Mouse (Mus musculus) retina, postnatal 1 day (tissue): ENCODE data around the gene Ncmap.
"Not testable (repeated sequence)": the region's sequence is repeated elsewhere in the genome, so short reads cannot be mapped to it uniquely, and the experiment has no call there.

Source experiments
- DNase-seq: peaks from one replicate; pipeline ENCODE4 v3.0.0-alpha.2; 2012

Gene Ncmap

DNA sequence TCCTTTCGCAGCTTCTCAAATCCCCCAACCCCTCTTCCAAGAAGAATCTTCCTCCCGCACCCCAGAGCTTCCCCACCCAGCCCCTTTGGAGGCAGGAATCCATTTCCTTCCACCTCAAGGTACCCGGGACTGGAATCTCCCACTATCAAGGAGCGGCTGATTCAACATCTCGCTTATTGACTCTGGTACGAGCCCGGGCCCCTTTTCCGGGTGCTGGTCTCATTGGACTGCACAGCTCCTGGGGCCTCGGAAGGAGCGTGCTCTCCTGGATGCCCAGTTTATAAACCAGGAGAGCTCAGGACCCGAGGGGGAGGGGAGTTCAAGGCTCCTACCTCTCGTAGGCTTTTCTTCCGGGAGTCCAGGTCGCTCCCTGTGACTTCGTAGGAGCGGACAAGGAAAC lies 476 bp downstream of the Ncmap start:
- peak; percentile 6 for DNase-seq

DNA sequence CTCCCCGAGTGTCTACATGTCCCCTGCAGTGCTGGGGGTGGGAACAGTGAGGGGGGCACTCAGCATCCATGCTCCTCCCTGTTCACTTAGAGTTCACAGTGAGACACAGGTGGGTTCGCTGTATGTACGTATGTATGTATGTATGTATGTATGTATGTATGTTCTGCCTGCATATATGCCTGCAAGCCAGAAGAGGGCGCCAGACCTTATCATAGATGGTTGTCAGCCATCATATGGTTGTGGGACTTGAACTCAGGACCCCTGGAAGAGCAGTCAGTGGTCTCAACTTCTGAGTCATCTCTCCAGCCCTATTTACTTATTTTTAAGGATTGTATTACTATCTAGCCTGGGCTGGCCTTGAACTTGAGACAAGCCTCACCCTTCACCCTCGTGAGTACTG lies 1.7 kb downstream of the Ncmap start:
- DNase-seq, result no peak

DNA sequence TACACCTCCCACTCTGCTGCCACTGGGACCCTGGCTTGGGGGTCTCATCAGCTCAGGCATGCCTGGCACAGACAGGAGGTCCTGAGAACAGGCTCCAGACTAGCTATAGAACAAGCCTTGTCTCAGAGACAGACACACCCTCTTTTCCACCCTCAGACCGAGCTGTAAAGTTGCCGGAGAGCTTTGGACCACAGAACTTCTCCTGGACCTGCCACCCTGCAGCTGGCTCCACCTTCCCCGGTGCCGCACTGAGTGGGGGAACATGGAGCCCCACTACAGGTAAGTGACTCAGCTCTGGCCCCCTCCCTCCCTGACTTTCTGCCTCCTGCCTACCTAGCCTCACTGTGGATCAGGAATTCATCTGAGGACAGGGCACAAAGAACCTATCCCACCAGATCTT lies 2.7 kb downstream of the Ncmap start:
- DNase-seq, result no peak

DNA sequence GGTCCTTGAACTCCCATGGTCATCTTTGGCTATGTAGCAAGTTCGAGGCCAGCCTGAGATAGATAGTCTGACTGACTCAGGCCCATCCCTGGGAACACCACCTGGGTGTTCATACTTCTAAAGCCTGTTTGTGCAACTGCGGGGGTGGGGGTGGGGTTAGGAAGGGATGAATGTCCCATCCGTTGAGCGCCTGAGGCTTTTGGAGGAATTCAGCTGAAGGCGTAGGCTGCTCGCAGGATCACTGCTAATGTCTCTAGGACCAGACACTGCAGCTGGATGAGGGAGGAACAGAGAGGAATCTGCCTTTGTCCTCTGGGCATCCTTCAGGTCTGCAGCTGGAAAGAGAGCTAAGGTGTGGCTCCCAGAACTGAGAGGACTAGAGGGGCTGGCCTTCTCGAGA lies 3.4 kb downstream of the Ncmap start:
- DNase-seq, result no peak

DNA sequence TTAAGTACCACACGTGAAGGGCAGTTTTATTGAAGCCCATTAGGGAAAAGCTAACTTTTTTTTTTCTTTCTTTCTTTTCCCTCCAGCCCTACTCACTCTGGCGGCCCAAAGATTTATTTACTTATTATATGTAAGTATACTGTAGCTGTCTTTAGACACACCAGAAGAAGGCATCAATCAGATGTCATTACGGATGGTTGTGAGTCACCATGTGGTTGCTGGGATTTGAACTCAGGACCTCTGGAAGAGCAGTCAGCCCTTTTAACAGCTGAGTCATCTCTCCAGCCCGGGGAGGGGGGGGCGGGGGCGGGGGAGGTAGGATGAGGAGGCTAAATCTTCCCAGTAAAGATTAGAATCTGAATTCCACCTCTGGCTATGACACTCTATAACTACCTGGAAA lies 4.6 kb downstream of the Ncmap start:
- no peak for DNase-seq

DNA sequence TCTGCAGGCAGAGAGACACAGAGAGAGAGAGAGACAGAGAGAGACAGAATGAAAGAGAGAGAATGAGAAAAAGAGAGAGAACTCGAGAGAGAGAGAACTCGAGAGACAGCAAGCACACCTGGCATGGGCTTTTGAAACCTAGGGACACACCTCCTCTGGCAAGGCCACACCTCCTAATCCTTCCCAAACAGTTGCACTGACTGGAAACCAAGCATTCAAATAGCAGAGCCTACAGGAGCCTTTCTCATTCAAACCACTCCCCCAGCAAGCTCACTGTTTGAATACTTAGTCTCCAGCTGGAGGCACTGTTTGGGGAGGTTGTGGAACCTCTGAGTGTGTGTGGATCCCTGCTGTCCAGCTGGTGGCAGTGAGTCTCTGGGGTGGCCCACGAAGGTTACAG lies 5.2 kb downstream of the Ncmap start:
- DNase-seq, result no peak

DNA sequence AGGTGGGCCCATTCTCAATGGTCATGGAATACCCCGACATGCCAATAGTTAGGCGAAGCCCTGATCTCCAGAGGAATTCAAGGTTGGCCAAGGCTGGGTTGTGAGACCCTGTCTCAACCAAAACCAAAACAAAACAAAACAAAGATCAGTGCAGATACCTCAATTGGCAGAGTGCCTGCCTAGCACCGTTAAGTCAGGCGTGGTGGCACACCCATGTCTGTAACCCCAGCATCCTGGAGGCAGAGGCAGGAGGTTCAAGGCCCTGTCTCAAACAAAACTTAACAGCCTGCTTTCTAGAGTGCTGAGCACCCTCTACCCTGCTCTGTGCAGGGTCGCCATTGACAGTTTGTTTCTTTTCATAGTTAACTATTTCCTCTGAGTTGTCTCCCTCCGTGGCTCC lies 7.0 kb downstream of the Ncmap start:
- no peak for DNase-seq

DNA sequence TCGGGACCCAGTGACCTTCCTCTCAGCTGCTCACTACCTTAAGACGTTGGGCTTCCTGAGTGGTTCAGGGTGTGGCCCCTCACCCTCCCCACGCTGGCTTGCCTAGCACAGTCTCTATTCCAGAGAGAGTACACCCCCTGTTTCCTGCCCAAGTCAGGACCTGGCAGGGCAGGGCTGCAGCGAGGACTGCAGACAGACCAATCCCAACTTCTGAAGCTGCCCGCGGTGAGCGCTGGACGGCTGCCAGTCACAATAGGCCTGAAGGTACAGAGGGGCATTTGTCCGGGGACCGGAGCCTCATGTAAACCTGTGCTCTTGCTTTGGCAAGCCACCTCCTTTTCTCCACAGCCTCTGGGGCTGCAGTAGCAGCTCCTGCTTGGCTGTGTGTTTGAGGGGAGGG lies 12.4 kb downstream of the Ncmap start:
- peak; percentile 12 for DNase-seq

DNA sequence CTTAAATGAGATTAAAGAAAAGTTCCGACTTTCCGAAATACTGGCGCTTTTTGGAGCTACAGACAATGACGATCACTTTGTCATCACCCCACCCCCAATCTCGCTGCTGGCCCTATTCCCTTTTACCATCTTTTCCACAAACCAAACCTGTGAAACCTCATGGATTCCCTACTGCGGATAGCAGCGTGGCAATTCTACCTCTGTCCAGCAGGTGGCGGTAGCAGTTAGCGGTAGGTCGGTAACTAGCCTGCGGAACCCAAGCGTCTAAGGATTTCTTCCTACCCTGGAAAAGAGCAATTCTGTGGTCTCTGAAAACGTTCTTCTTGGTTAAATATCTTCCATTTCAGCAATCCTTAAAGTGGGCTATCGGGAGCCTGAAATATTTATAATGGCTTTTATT lies 15.7 kb downstream of the Ncmap start:
- DNase-seq, result peak; percentile 84

DNA sequence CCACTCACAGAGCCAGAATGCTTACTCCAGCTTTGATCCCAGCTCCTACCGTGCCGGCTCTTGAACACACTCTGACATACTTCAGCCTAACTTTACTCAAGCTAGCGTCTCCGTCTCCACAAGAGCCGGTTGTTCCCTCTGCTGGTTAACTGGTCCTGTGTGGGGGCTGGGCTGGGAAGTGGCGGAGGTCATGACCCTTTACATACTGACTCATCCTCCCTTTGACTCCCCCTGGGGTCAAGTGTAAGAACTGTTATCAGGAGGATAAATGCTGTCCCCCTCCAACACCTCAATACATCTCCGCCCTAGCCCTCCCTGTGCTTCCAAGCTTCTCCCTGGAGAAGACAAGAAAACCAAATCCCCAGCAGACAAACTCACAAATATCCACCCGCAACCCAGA lies 16.7 kb downstream of the Ncmap start:
- DNase-seq, result no peak

DNA sequence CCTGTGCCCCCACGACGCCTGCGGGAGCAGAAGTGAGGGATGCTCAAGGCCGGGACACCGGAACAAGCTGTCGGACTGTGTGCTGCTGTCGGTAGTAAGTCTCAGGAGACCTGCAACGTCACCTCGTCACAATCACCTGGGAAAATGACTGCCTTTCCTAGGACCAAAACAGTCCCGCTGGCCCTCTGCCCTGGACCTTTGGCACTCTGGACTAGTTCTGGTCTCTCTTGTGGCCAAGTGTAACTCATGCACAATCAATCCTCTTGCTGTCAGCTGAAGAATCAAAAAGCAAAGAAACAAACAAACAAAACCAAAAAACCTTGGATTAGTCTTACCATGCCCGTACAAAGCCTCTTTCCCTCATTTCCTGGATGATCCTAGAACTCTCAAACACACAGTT lies 20.8 kb downstream of the Ncmap start:
- no peak for DNase-seq

DNA sequence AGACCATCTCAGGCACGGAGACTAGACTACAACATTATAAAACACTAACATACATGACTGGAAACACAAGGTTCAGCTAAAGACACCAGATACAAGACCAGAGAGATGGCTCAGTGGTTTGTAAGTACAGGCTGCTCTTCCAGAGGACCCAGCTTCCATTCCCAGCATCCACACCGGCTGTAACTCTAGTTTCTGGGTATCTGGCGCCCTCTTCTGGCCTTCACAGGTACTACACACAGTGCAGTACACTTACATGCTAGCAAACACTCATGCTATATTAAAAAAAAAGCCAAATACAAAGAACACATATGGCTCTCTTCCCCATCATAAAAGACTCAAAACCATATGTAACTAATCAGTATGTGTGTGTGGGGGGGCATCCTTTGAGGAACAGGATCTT lies 22.6 kb downstream of the Ncmap start:
- no peak for DNase-seq

DNA sequence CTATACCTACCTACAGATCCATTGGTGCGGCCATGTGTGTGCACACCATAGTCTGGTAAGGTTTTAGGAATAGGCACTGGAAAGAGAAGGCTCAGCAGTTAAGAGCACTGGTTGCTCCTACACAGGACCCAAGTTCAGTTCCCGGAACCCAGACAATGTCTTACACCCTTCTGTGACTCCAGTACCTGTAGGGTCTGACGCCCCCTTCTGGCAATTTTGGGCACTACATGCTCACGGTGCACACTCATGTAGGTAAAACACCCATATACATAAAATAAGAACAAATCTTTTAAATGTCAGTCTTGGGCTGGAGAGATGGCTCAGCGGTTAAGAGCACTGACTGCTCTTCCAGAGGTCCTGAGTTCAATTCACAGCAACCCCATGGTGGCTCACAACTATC lies 24.7 kb downstream of the Ncmap start:
- no peak for DNase-seq

DNA sequence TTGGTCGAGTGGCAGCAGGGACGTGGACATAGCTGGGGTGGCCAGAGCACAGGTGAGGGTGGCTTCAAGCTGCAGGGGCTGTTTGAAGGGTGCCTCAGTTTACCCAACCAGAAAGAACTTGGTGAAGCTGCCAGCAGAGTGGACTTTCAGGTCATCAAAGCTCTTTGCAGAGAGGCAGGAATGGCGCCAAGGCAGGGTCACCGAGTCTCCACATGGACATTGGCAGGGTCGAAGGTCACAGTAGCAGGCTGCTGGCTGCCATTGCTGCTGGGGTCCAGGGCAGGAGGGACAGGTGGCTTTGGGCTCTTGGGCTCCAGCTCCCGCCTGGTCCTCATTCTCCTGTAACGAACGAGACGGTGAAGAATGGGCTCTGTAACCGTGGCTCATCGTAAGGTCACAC lies 27.7 kb downstream of the Ncmap start:
- no peak for DNase-seq

DNA sequence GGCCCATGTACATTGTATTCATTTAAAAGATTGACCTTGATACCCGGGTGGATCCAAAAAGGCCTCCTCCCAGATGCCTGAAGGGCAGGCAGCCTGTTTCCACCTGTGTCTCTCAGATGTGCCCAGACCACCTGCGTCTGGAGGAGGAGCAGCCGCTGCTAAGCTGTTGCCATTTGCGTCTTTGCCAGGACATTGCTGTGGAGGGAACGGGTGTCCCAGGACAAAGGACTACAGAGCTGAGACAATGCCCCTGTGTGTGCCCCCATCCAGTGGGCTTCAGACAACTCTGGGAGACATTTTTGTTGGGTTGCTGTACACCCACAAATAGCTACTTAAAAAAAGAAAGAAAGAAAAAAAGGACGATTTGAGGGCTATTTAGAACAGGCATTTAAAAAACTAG lies 35.2 kb downstream of the Ncmap start:
- no peak for DNase-seq

DNA sequence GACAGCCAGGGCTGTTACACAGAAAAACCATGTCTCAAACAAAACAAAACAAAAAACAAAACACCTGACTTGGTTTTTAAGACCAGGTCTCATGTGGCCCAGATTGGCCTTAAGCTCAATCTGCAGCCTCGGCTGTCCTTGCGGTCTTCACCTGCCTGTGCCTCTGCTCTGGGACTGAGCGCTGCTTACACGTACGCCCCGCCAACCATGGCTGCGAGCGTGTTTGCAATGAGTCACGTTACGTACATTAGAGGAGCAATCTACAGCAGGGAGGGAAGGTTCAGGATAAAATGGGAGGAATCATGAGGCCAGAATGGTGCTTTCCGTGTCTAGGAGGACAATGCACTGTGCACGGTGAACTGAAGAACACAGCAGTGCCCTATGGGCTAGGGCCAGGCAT lies 36.3 kb downstream of the Ncmap start:
- DNase-seq, result no peak

DNA sequence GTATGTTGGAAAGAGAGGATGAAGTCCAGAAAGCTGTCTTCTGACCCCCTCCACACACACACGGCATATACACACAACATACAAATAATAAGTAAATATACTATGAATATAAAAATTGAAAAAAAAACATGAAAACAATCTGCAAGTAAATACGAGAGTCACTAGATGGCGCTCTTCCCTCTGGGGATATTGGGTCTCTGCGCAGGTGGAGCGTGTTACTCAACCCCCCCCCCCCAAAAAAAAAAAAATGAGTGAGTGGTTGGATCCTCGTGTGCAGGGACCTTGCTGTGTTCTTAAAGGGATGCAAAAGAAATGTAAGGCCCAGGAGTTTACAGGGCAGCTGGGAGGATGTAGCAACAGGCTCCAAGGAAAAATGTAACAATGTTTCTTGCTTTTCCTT lies 39.3 kb downstream of the Ncmap start:
- peak; percentile 81 for DNase-seq

DNA sequence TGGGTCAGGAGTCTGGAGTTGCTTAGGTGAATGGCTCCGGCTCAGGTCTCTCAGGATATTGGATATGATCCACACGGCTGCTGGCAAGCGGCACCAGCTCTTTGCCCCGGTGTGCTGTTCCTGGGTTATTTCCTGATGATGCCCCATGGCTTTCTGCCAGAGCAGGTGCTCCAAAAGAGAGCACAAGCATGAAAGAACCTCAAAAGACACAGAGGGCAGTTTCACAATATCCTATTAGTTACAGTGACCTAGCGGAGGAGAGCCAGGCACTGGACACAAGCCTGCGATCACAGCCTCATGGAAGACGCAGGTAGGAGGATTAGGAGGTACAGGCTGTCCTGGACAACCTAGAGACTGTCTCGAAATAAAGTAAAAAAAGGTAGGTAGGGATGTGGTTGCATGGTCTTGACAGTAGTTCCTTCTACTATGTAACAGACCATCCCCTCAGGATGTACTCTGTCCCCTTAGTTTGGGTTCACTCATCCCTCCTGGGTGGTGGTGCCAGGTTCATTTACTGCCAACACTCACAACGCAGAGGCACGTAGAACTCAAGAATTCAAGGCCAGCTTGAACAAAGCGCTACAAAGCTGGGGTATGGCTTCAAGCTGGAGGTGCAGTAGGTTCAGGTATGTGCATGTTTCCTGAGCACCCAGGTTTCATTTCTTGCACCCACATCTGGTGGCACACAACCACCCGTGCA lies 40.7 kb downstream of the Ncmap start:
- DNase-seq, result no peak

DNA sequence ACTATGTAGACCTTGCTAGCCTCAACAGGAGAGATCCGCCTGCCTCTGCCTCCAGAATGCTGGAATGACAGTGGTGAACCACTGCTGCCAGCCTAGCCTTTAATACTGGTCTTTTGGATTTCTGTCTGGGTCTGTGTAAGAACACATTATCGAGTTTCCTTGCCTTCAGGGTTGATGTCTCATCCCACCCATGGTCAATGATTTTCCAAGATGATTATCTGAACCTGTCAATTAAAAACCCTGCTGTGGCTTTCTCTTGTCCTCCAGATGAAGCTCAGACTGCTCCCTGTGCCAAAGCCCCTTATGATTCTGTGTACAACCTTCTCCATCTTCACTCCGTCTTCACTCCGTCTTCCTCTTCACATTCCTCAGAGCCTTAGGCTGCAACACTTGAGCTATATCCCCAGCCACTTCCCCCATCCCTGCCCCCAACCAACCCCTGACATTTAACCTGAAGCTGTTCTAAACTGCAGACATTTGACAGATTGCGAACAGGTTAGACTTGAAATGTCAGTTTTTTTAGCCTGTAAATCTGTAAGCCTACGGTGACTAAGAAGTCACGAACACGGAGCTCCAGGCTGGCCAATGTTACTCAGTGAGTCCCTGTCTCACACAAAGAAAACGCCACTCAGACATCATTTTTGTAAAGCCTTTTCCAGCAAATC lies 42.0 kb downstream of the Ncmap start:
- no peak for DNase-seq

DNA sequence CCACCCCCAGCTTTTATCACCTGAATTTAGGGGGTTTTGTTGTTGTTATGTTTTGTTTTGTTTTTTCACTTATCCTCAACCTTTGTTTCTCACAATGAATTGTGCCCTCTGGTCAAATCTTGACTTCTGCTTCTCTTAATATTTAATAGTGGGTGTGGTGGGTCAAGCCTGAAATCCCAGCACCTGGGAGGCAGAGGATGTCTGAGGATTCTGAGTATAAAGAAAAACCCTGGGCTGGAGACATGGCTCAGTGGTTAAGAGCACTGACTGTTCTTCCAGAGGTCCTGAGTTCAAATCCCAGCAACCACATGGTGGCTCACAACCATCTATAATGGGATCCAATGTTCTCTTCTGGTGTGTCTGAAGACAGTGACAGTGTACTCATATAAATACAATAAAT lies 43.3 kb downstream of the Ncmap start:
- DNase-seq, result not testable (repeated sequence)

DNA sequence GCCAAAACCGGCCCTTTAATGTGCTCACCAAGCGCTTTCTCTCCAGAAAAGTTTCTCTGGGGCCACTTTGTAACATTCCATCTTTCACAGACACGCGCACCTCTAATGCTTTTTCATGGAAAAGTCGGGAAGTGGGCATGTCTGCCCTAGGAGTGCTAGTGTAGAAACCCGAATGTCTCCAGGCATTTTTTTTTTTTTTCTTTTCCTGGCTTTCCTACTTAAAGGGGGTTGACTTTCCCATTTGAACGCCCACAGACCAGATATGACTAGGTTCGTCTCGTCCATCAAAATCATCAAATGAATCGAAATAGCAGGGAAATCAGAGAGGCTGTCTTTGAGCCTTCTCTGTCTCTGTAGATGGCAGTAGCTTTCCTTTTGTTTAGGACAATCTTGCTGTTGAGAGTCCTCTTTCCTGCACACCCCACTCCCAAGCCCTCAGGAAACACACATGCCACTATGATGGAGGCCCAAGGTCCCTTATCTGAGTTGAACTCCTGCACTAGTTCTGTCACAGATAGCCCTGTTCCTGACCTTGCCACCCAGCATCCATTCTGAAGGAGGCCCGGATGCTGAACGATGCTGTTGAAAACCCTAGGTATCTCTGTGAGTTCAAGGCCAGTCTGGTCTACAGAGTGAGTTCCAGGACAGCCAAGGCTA lies 44.1 kb downstream of the Ncmap start:
- DNase-seq, result no peak

DNA sequence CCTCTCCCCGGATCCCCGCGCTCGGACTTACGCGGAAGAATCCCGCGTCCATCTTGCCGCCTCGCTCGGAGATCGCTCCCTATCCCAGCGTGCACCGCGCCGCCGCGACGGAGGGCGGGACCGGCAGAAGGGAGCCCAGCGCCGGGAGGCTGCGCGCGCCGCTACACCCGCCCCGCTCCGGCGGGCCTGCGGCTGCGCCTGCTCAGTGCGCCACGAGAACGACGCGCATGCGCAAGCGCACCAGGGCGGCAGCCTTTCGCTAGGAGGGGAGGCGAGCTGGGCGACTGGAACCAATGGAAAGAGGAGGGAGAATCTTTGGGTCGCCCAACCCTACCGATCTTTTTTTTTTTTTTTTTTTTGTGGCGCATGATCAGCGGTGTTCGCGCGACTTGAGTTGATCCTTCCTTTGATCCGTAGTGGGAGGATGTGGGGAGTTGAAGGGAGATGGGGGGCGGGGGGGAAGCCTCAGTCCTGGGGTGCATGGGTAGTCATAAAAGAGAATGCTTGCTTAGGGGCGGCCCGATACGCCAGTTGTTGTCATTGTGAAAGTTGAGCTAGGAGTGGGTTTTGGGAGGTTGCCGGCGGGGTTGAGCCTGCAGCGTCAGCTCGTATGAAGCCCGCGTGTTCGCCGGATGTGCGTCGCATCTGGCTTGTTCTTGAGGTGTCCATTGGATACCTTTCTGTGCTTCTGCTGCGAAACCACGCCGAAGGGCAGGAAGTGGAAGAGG lies 44.8 kb downstream of the Ncmap start, which contains the start of gene Srrm1:
Srrm1 (minus strand) TSS at position 256 of the 728 bp plus-strand sequence.
- peak; percentile 98 for DNase-seq

DNA sequence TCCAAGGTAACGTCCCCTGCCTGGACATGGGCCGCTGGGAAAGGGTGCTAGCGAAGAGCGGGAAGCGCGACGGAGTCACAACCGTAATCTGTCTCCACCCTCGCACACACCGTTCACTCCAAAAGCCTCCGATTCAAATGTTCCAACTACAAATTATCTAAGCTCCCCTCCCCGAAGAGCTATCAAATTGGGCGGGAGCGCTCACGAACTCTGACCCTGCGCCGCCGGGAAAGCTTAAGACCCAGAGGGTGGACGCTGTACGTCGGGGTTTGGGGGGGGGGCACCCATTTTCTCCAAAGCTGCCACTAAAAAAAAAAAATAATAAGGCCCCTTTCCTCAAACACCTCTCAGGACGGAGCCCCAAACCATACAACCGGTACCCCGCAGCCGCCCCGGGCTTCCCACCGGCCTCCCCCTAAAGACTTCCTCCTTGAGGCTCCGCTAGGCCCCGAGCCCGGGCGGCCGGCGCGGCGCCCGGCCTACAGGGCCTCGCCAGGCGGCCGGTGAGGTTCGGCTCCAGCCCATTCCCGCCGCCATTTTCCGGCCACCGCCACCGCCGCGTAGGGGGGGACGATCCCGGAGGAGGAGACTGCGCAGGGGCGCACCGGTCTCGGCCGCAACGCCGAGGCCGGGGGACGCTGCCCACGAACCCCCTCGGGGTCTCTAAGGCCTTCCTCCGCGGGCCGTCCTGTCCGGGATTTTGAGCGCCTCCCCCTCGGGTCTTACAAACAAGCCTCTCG lies 45.5 kb downstream of the Ncmap start:
- peak; percentile 57 for DNase-seq
